21 mouse cellular contexts compared by ENCODE assay signal in the genomic region with DNA sequence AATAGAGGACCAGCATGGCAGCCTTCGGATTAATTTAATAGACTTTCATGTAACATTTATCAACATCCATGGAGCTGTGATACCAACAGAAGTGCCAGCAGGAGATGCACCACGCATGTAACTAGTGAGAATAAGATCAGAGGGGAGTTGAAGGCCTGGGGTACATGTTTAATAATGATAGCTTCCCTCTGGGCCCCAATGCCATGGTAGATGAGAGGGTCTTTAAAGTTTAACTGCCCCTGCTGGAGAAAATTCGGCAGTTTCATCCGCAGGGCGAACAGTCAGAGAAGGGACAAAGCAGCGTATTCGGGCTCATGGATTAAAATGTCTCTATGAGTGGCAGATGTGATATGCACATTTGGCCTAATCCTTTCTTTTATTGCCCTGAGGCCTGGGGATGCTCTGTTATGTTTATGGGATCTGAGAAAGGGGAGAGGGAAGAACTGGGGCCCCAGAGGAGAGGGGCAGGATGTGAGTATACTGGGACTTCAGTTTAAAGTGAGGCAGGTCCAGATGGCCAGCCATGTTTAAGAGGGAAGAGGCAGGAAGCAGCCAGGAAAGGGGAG.
DNase-seq lines count a peak whose midpoint lies in the region; ATAC-seq and TF ChIP-seq lines count a peak whose summit lies in the region.
"Had no signal": no experiment of that assay in that cellular context is flagged by ENCODE, and none has a peak within 500 bp of the region (broad histone marks: within the 10 kb centered on the region; RNA-seq: fewer than 3 reads in every experiment).

No protein-coding gene starts in this region.

- H3K4me1 ChIP-seq in heart, embryonic 10.5 days: peaks cover 11% of the 10 kb centered on the region
- no peaks in the 10 kb centered on the region for H3K4me1 ChIP-seq in kidney, postnatal 0 days (replicated peaks; ENCODE audit: insufficient read depth, low read length)
- H3K4me1 ChIP-seq in kidney, adult 2 months (ENCODE audit: control insufficient read depth, insufficient read depth, low read length): no peaks in the 10 kb centered on the region
- peaks cover 11% of the 10 kb centered on the region for H3K4me1 ChIP-seq in limb, embryonic 13.5 days
- no peaks in the 10 kb centered on the region for H3K4me1 ChIP-seq in midbrain, embryonic 15.5 days
- H3K4me1 ChIP-seq: embryonic facial prominence, embryonic 13.5 days; forebrain, embryonic 13.5 days had no signal

- no peaks in the 10 kb centered on the region for H3K27me3 ChIP-seq in heart, embryonic 10.5 days (ENCODE audit: insufficient read depth, poor library complexity, severe bottlenecking)
- H3K27me3 ChIP-seq in kidney, postnatal 0 days (ENCODE audit: insufficient read depth, low read length): no peaks in the 10 kb centered on the region
- no peaks in the 10 kb centered on the region for H3K27me3 ChIP-seq in kidney, adult 2 months (replicated peaks; ENCODE audit: control insufficient read depth, insufficient read depth, low read length)
- no peaks in the 10 kb centered on the region for H3K27me3 ChIP-seq in limb, embryonic 13.5 days
- no peaks in the 10 kb centered on the region for H3K27me3 ChIP-seq in midbrain, embryonic 15.5 days (replicated peaks)
- H3K27me3 ChIP-seq: embryonic facial prominence, embryonic 13.5 days; forebrain, embryonic 13.5 days had no signal

- no peak for ATAC-seq in kidney, postnatal 0 days (replicated peaks; ENCODE audit: low FRiP score, low read depth)
- ATAC-seq in limb, embryonic 13.5 days (ENCODE audit: low FRiP score, low read depth): no peak
- peak; percentile 50; the same call in 1 of the 2 replicates for ATAC-seq in midbrain, embryonic 15.5 days (replicated peaks)
- no peak for ATAC-seq in activated CD4-positive, CD25-positive, alpha-beta regulatory T cell, adult 4 months
- ATAC-seq: forebrain, embryonic 13.5 days; lung, postnatal 0 days had no signal

- H3K4me2 ChIP-seq in kidney, postnatal 0 days (ENCODE audit: low read length): no peak overlapping the region
- H3K4me2 ChIP-seq in limb, embryonic 13.5 days (replicated peaks): no peak overlapping the region
- H3K4me2 ChIP-seq in midbrain, embryonic 15.5 days: no peak overlapping the region
- H3K4me2 ChIP-seq: embryonic facial prominence, embryonic 13.5 days; forebrain, embryonic 13.5 days had no signal

- 90% methylated on average over 7 of the region's 7 CpGs for WGBS in heart, embryonic 10.5 days
- 80% methylated on average over 7 of the region's 7 CpGs for WGBS in kidney, postnatal 0 days
- WGBS in kidney, adult 2 months: 86% methylated on average over 7 of the region's 7 CpGs
- 53% methylated on average over 7 of the region's 7 CpGs for WGBS in limb, embryonic 13.5 days
- WGBS in midbrain, embryonic 15.5 days: 35% methylated on average over 7 of the region's 7 CpGs

- 0 out of 2 replicates have a peak overlapping the region, but pooled peaks have one; percentile 47 for H3K27ac ChIP-seq in heart, embryonic 10.5 days
- H3K27ac ChIP-seq in kidney, postnatal 0 days: peak overlapping the region; percentile 31; the same call in 1 of the 2 replicates
- H3K27ac ChIP-seq in kidney, adult 2 months (ENCODE audit: insufficient read depth, low read depth, low read length): no peak overlapping the region
- H3K27ac ChIP-seq in limb, embryonic 13.5 days: peak overlapping the region; percentile 33; the same call in 1 of the 2 replicates
- H3K27ac ChIP-seq in midbrain, embryonic 15.5 days: no peak overlapping the region
- H3K27ac ChIP-seq: embryonic facial prominence, embryonic 13.5 days; forebrain, embryonic 13.5 days; gastrocnemius, adult 2 months had no signal

- TF ChIP-seq POLR2A in kidney, adult 2 months (IDR thresholded peaks at IDR 0.05; ENCODE audit: low read depth, low read length): no peak

- TF ChIP-seq CTCF in kidney, postnatal 0 days (IDR thresholded peaks at IDR 0.05; ENCODE audit: low read depth): no peak
- no peak for TF ChIP-seq CTCF in kidney, adult 2 months (conservative IDR thresholded peaks at IDR 0.05; ENCODE audit: insufficient read depth, insufficient read length, low read depth, low read length)

- DNase-seq in heart, embryonic 10.5 days (ENCODE audit: low spot score): no peak
- no peak for DNase-seq in heart, postnatal 4 days
- peak; percentile 22 for DNase-seq in kidney, postnatal 0 days (ENCODE audit: low spot score)
- no peak for DNase-seq in kidney, adult 2 months
- no peak for DNase-seq in spleen, adult 12 weeks (ENCODE audit: low spot score)
- DNase-seq: adrenal gland, postnatal 36 days; cerebellum, adult 18-20 months; cerebellum, postnatal 36 days; embryo, embryonic 11 days; gastrocnemius, adult 2 months; kidney, adult 8-10 months; left cerebral cortex, postnatal 4 days; right cerebral cortex, postnatal 14 days; spleen, adult 18-20 months had no signal

- no peaks in the 10 kb centered on the region for H3K9me3 ChIP-seq in heart, embryonic 10.5 days
- no peaks in the 10 kb centered on the region for H3K9me3 ChIP-seq in kidney, postnatal 0 days (replicated peaks; ENCODE audit: low read length)
- H3K9me3 ChIP-seq in limb, embryonic 13.5 days: 0 out of 2 replicates have a peak, but pooled peaks cover 2% of the 10 kb centered on the region
- no peaks in the 10 kb centered on the region for H3K9me3 ChIP-seq in midbrain, embryonic 15.5 days
- H3K9me3 ChIP-seq: embryonic facial prominence, embryonic 13.5 days had no signal

- H3K4me3 ChIP-seq in heart, embryonic 10.5 days: no peak overlapping the region
- no peak overlapping the region for H3K4me3 ChIP-seq in kidney, postnatal 0 days (replicated peaks; ENCODE audit: low read depth, low read length)
- H3K4me3 ChIP-seq in kidney, adult 2 months (ENCODE audit: insufficient read depth, low read depth, low read length): no peak overlapping the region
- H3K4me3 ChIP-seq in limb, embryonic 13.5 days: no peak overlapping the region
- no peak overlapping the region for H3K4me3 ChIP-seq in midbrain, embryonic 15.5 days
- H3K4me3 ChIP-seq: embryonic facial prominence, embryonic 13.5 days; erythroblast, embryonic 14.5 days; forebrain, embryonic 13.5 days; gastrocnemius, adult 2 months had no signal

- H3K36me3 ChIP-seq in heart, embryonic 10.5 days: no peaks in the 10 kb centered on the region
- H3K36me3 ChIP-seq in kidney, postnatal 0 days (ENCODE audit: insufficient read depth, low read length): no peaks in the 10 kb centered on the region
- H3K36me3 ChIP-seq in kidney, adult 2 months (ENCODE audit: control insufficient read depth, insufficient read depth, low read length): no peaks in the 10 kb centered on the region
- H3K36me3 ChIP-seq in limb, embryonic 13.5 days: no peaks in the 10 kb centered on the region
- no peaks in the 10 kb centered on the region for H3K36me3 ChIP-seq in midbrain, embryonic 15.5 days (replicated peaks)
- H3K36me3 ChIP-seq: embryonic facial prominence, embryonic 13.5 days had no signal

- no peak overlapping the region for H3K9ac ChIP-seq in kidney, postnatal 0 days (ENCODE audit: low read depth, low read length)
- H3K9ac ChIP-seq in limb, embryonic 13.5 days: no peak overlapping the region
- no peak overlapping the region for H3K9ac ChIP-seq in midbrain, embryonic 15.5 days
- H3K9ac ChIP-seq: embryonic facial prominence, embryonic 13.5 days; forebrain, embryonic 13.5 days had no signal

Comparison
In these comparisons a context has a peak if more than half of its experiments do, and no peak if none do; other contexts are left out.
1. H3K27ac ChIP-seq: peak in heart, embryonic 10.5 days (single experiment), kidney, postnatal 0 days (single experiment) and limb, embryonic 13.5 days (single experiment); none in kidney, adult 2 months (single experiment) and midbrain, embryonic 15.5 days (single experiment).